Mouse (Mus musculus): ENCODE data around the gene Dgkh.

DNA sequence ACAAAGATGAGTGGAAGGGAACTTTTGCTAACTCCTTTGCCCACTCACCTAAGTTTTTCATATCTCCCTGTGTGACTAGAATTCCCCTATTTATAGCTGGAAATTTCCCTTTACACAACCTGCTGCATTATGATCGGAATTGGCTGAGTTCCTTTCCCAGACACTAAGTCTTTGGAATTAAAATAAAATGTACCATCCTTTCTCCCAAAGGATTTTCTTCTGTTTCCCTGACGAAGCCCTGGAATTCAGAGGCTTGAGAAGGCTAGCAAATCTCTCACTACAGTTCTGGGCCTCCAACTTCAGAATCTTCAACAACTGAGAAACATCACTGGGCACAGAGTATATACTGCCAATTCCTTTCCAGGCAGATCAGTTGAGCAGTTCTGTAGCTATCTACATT lies 197.2 kb downstream of the Dgkh start:
- TF ChIP-seq CTCF (IDR thresholded peaks at IDR 0.05; ENCODE audit: low read depth, low read length) (no peak), POLR2A (IDR thresholded peaks at IDR 0.05; ENCODE audit: borderline replicate concordance, low read depth, low read length) (no peak)
